Comparison of ENCODE assay signal across 29 mouse cellular contexts in the genomic region with DNA sequence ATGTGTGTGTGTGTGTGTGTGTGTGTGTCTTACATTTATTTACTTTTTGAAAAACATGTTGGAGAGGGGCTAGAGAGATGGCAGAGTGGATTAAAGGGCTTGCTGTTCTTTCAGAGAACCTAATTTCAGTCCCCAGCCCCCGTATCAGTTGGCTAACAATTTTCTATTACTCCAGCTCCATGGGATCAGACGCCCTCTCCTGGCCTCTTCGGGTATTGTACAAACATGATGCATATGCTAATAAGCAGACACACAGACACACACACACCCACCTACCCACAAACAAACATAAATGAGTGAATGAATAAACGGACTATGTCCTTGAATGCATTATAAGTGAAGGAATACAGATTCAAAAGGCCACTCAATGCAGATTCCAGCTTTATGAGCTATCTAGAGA. TPM values are rescaled to one million over a fixed set of nuclear protein-coding genes. Genes with fewer than 3 reads are reported as not detected.
DNase-seq lines count a peak whose midpoint lies in the region; ATAC-seq and TF ChIP-seq lines count a peak whose summit lies in the region.
"Had no signal": no experiment of that assay in that cellular context is flagged by ENCODE, and none has a peak within 500 bp of the region (broad histone marks: within the 10 kb centered on the region; RNA-seq: fewer than 3 reads in every experiment).

No protein-coding gene starts in this region.

- no peak for TF ChIP-seq POLR2A in kidney, adult 2 months (IDR thresholded peaks at IDR 0.05; ENCODE audit: low read depth, low read length)
- no peak for TF ChIP-seq POLR2A in lung, adult 2 months (IDR thresholded peaks at IDR 0.05; ENCODE audit: borderline replicate concordance, extremely low read depth, low read depth, low read length)
- TF ChIP-seq POLR2A in MEL (IDR thresholded peaks at IDR 0.05; ENCODE audit: control insufficient read depth in 1 of 2, insufficient read depth in 1 of 2, low read depth in 1 of 2, low read length in 2 of 2, poor library complexity in 1 of 2), result no peak

- DNase-seq in kidney, adult 2 months, result no peak
- no peak for DNase-seq in kidney, adult 9 months
- no peak for DNase-seq in lung, postnatal 0 days (ENCODE audit: low spot score)
- no peak for DNase-seq in lung, adult 2 months
- no peak for DNase-seq in MEL (ENCODE audit: low read depth, low spot score)
- no peak for DNase-seq in thymus, adult 18-20 months
- DNase-seq in gastrocnemius, adult 2 months, result no peak
- DNase-seq: adrenal gland, postnatal 10 days; cerebellum, adult 8-10 months; cerebellum, postnatal 36 days; gastrocnemius, postnatal 36 days; heart, postnatal 36 days; left cerebral cortex, postnatal 4 days; lung, adult 18-20 months; lung, postnatal 4 days; right cerebral cortex, adult 18-20 months; right cerebral cortex, postnatal 4 days; thymus, postnatal 4 days had no signal

- peaks cover 5% of the 10 kb centered on the region for H3K4me1 ChIP-seq in kidney, adult 2 months (ENCODE audit: control insufficient read depth, insufficient read depth, low read length)
- no peaks in the 10 kb centered on the region for H3K4me1 ChIP-seq in lung, postnatal 0 days (ENCODE audit: insufficient read depth, low read depth, low read length)
- peaks cover 8% of the 10 kb centered on the region for H3K4me1 ChIP-seq in lung, adult 2 months (ENCODE audit: control insufficient read depth, insufficient read depth, low read length)
- H3K4me1 ChIP-seq in MEL (ENCODE audit: control insufficient read depth in 1 of 2, insufficient read depth in 2 of 2, low read length in 2 of 2), result no peaks in the 10 kb centered on the region
- H3K4me1 ChIP-seq: midbrain, embryonic 15.5 days; neural tube, embryonic 15.5 days had no signal

- no peak for ATAC-seq in lung, postnatal 0 days
- ATAC-seq: midbrain, embryonic 15.5 days had no signal

- H3K9me3 ChIP-seq in lung, postnatal 0 days (ENCODE audit: low read length), result no peaks in the 10 kb centered on the region
- H3K9me3 ChIP-seq in MEL (replicated peaks; ENCODE audit: insufficient read depth, low read length), result no peaks in the 10 kb centered on the region
- H3K9me3 ChIP-seq: forebrain, embryonic 10.5 days; heart, embryonic 15.5 days; hindbrain, embryonic 13.5 days; limb, embryonic 15.5 days; midbrain, embryonic 15.5 days; neural tube, embryonic 15.5 days had no signal

- no peak overlapping the region for H3K9ac ChIP-seq in lung, postnatal 0 days (replicated peaks; ENCODE audit: low read depth)
- no peak overlapping the region for H3K9ac ChIP-seq in MEL (ENCODE audit: control insufficient read depth, low read depth, low read length, poor library complexity, severe bottlenecking)
- H3K9ac ChIP-seq: heart, embryonic 15.5 days; hindbrain, embryonic 13.5 days; limb, embryonic 15.5 days; midbrain, embryonic 15.5 days; neural tube, embryonic 15.5 days had no signal

- H3K27ac ChIP-seq in kidney, adult 2 months (ENCODE audit: insufficient read depth, low read depth, low read length), result no peak overlapping the region
- 0 out of 2 replicates have a peak overlapping the region, but pooled peaks have one; percentile 11 for H3K27ac ChIP-seq in lung, postnatal 0 days (ENCODE audit: low read length)
- no peak overlapping the region for H3K27ac ChIP-seq in MEL (ENCODE audit: control insufficient read depth, low read depth, low read length)
- no peak overlapping the region for H3K27ac ChIP-seq in gastrocnemius, adult 2 months
- H3K27ac ChIP-seq: forebrain, embryonic 10.5 days; heart, embryonic 15.5 days; hindbrain, embryonic 13.5 days; limb, embryonic 15.5 days; midbrain, embryonic 15.5 days; neural tube, embryonic 15.5 days had no signal

- no peak overlapping the region for H3K4me2 ChIP-seq in lung, postnatal 0 days (replicated peaks; ENCODE audit: low read depth, low read length)
- H3K4me2 ChIP-seq: heart, embryonic 15.5 days; hindbrain, embryonic 13.5 days; limb, embryonic 15.5 days; midbrain, embryonic 15.5 days; neural tube, embryonic 15.5 days had no signal

- H3K36me3 ChIP-seq in kidney, adult 2 months (ENCODE audit: control insufficient read depth, insufficient read depth, low read length), result no peaks in the 10 kb centered on the region
- H3K36me3 ChIP-seq in lung, postnatal 0 days (ENCODE audit: insufficient read depth, low read length), result no peaks in the 10 kb centered on the region
- no peaks in the 10 kb centered on the region for H3K36me3 ChIP-seq in MEL (ENCODE audit: control insufficient read depth in 1 of 2, insufficient read depth in 2 of 2, low read length in 2 of 2)
- H3K36me3 ChIP-seq: forebrain, embryonic 10.5 days; heart, embryonic 15.5 days; hindbrain, embryonic 13.5 days; limb, embryonic 15.5 days; midbrain, embryonic 15.5 days; neural tube, embryonic 15.5 days had no signal

- no peak; the same call in 1 of the 2 replicates for TF ChIP-seq RAD21 in MEL (IDR thresholded peaks at IDR 0.05; ENCODE audit: low read depth, low read length)

- H3K27me3 ChIP-seq in kidney, adult 2 months (replicated peaks; ENCODE audit: control insufficient read depth, insufficient read depth, low read length), result no peaks in the 10 kb centered on the region
- H3K27me3 ChIP-seq in lung, postnatal 0 days (replicated peaks; ENCODE audit: insufficient read depth, low read length), result no peaks in the 10 kb centered on the region
- peaks cover 0 to 2% of the 10 kb centered on the region in 2 experiments; a peak in 3 of 4 replicates for H3K27me3 ChIP-seq in MEL (ENCODE audit: control insufficient read depth in 1 of 2, insufficient read depth in 2 of 2, low read length in 2 of 2)
- H3K27me3 ChIP-seq: heart, embryonic 15.5 days; hindbrain, embryonic 13.5 days; limb, embryonic 15.5 days; midbrain, embryonic 15.5 days; neural tube, embryonic 15.5 days had no signal

- 94% methylated on average over 4 of the region's 4 CpGs for WGBS in kidney, adult 2 months
- WGBS in lung, postnatal 0 days, result 76% methylated on average over 4 of the region's 4 CpGs
- WGBS in lung, adult 2 months, result 83% methylated on average over 4 of the region's 4 CpGs

- H3K79me2 ChIP-seq in MEL (ENCODE audit: control insufficient read depth, insufficient read depth, low read length, poor library complexity), result no peaks in the 10 kb centered on the region

- intact Hi-C loops in gastrocnemius, adult 2 months (cut with DNase I), result no loop called here

- peak; percentile 57; the same call in 1 of the 2 replicates for TF ChIP-seq EP300 in lung, postnatal 0 days (IDR thresholded peaks at IDR 0.05)
- no peak for TF ChIP-seq EP300 in MEL (IDR thresholded peaks at IDR 0.05; ENCODE audit: low read depth in 1 of 2, low read length in 2 of 2)

- no peak overlapping the region for H3K4me3 ChIP-seq in kidney, adult 2 months (ENCODE audit: insufficient read depth, low read depth, low read length)
- H3K4me3 ChIP-seq in lung, postnatal 0 days (ENCODE audit: low read depth, low read length), result no peak overlapping the region
- no peak overlapping the region for H3K4me3 ChIP-seq in lung, adult 2 months (replicated peaks; ENCODE audit: extremely low read depth, low read depth, low read length)
- H3K4me3 ChIP-seq in MEL (ENCODE audit: control insufficient read depth in 1 of 2, insufficient read depth in 1 of 2, low read depth in 2 of 2, low read length in 2 of 2), result no peak overlapping the region
- no peak overlapping the region for H3K4me3 ChIP-seq in gastrocnemius, adult 2 months
- H3K4me3 ChIP-seq: forebrain, embryonic 10.5 days; heart, embryonic 15.5 days; hindbrain, embryonic 13.5 days; limb, embryonic 15.5 days; midbrain, embryonic 15.5 days; neural tube, embryonic 15.5 days had no signal

- TF ChIP-seq CTCF in kidney, adult 2 months (conservative IDR thresholded peaks at IDR 0.05; ENCODE audit: insufficient read depth, insufficient read length, low read depth, low read length), result 0 out of 2 replicates have a peak, but pooled peaks have one; percentile 3
- peak; percentile 41 for TF ChIP-seq CTCF in lung, postnatal 0 days (IDR thresholded peaks at IDR 0.05)
- TF ChIP-seq CTCF in lung, adult 2 months (IDR thresholded peaks at IDR 0.05; ENCODE audit: insufficient read depth, low read length), result no peak
- TF ChIP-seq CTCF in MEL (IDR thresholded peaks at IDR 0.05 in 2 of 3, conservative IDR thresholded peaks at IDR 0.05 in 1 of 3; ENCODE audit: control insufficient read depth in 1 of 3, insufficient read depth in 1 of 3, low read depth in 2 of 3, low read length in 3 of 3, poor library complexity in 1 of 3, severe bottlenecking in 1 of 3), result peak; percentile 6 to 19 (median 13); a peak in 4 of 6 replicates
- TF ChIP-seq CTCF in gastrocnemius, adult 2 months (IDR thresholded peaks at IDR 0.05), result no peak

TF ChIP-seq in MEL, 35 proteins besides CTCF, POLR2A, EP300 and RAD21:
- TF ChIP-seq CHD1 (IDR thresholded peaks at IDR 0.05; ENCODE audit: low read depth, low read length), result no peak
- TF ChIP-seq SMC3 (IDR thresholded peaks at IDR 0.05; ENCODE audit: low read depth, low read length), result 0 out of 2 replicates have a peak, but pooled peaks have one; percentile 11

RNA-seq across cellular contexts. Expression of gene Skor1, which starts 49.4 kb away (rescaled TPM):
- 0.02 and 0.03 TPM in 2 replicates for polyA plus RNA-seq in kidney, adult 2 months (2012; rRNA removed)
- 0.04 TPM in 1 of 2 replicates, not detected in the other for polyA plus RNA-seq in lung, postnatal 0 days (2015; fragmentation: Nextera tagmentation; extraction: Ambion mirVana)
- 0.02 and 0.07 TPM in 2 replicates for polyA plus RNA-seq in lung, adult 2 months (2012; rRNA removed)
- not detected in 2 replicates for total RNA-seq in MEL (2012; rRNA removed)
- under 1 TPM in 1 of 2 experiments, not detected in 1; 0.06 TPM for polyA plus RNA-seq in MEL (2012; ENCODE audit: insufficient read depth in 1 of 2, insufficient read length in 2 of 2, low read depth in 1 of 2, low replicate concordance in 2 of 2, missing spikeins in 1 of 2)
- total RNA-seq in gastrocnemius, adult 2 months (2021), result under 1 TPM in 1 of 2 experiments, not detected in 1; 0.10 TPM
- total RNA-seq: megakaryocyte-erythroid progenitor cell, adult 5-6 weeks had no signal
- polyA plus RNA-seq: heart, embryonic 15.5 days; intestine, embryonic 14.5 days; kidney, embryonic 16.5 days; large intestine, adult 2 months; stomach, embryonic 14.5 days had no signal

Comparison
In these comparisons a context has a peak if more than half of its experiments do, and no peak if none do; other contexts are left out.
1. CTCF ChIP-seq: peak in kidney, adult 2 months (single experiment), lung, postnatal 0 days (single experiment) and MEL (3 of 3); none in lung, adult 2 months (single experiment) and gastrocnemius, adult 2 months (single experiment).